Mouse (Mus musculus) hindbrain, embryonic 14.5 days (tissue): Measurements from ENCODE around the gene Timm17b. TPM values are rescaled to one million over a fixed set of nuclear protein-coding genes. Genes with fewer than 3 reads are reported as not detected.

ENCODE experiments used
- ATAC-seq: fragments of 200-750 bp; cut with Nextera tagmentation; 2 replicates; pipeline ENCODE4 v1.8.0; 2017; ENCODE audit warnings: moderate number of reproducible peaks, mild to moderate bottlenecking, moderate TSS enrichment, moderate library complexity; ENCODE audit not compliant: low FRiP score
- DNase-seq: peaks from one replicate; pipeline ENCODE4 v3.0.0-alpha.2; 2015; ENCODE audit warnings: low spot score
- H3K27ac ChIP-seq: fragments of 300-500 bp; sonication (generic); 2 replicates; pipeline ENCODE4 v1.5.1; 2014; ENCODE audit warnings: mild to moderate bottlenecking, moderate library complexity
- H3K27me3 ChIP-seq: fragments of 300-500 bp; sonication (generic); 2 replicates; pipeline ENCODE4 v1.6.1; 2014; ENCODE audit warnings: mild to moderate bottlenecking, low read length, mixed read lengths; ENCODE audit not compliant: control insufficient read depth, insufficient read depth
- H3K36me3 ChIP-seq: fragments of 300-500 bp; sonication (generic); replicated peaks from 2 replicates; pipeline ENCODE4 v1.6.1; 2014; ENCODE audit not compliant: control insufficient read depth, insufficient read depth
- H3K4me1 ChIP-seq: fragments of 300-500 bp; sonication (generic); replicated peaks from 2 replicates; pipeline ENCODE4 v1.6.1; 2014; ENCODE audit warnings: antibody characterized with exemption, low read length, mixed read lengths; ENCODE audit not compliant: control insufficient read depth, insufficient read depth
- H3K4me2 ChIP-seq: fragments of 300-500 bp; sonication (generic); replicated peaks from 2 replicates; pipeline ENCODE4 v1.6.1; 2014; ENCODE audit warnings: mild to moderate bottlenecking, moderate library complexity
- H3K4me3 ChIP-seq: fragments of 300-500 bp; sonication (generic); replicated peaks from 2 replicates; pipeline ENCODE4 v1.5.1; 2014; ENCODE audit warnings: mild to moderate bottlenecking, low read length
- H3K9ac ChIP-seq: fragments of 300-500 bp; sonication (generic); 2 replicates; pipeline ENCODE4 v1.6.1; 2014
- H3K9me3 ChIP-seq: fragments of 300-500 bp; sonication (generic); 2 replicates; pipeline ENCODE4 v1.6.1; 2016; ENCODE audit warnings: low read length; ENCODE audit not compliant: control insufficient read depth
- WGBS: fragments of 180-500 bp; shearing (Covaris S2); extraction: QIAGEN DNeasy Blood & Tissue Kit; methylation state at CpG from one replicate; pipeline ENCODE4 v1.1.7; 2014; 5-methylcytosine and 5-hydroxymethylcytosine counted together
- polyA plus RNA-seq: library from polyadenylated mRNA; unstranded; fragments of >200 nt; fragmentation: Nextera tagmentation; extraction: Ambion mirVana; gene quantifications from 2 replicates; pipeline ENCODE4 v1.2.1, GENCODE M21; 2014

Timm17b gene
- polyA plus RNA-seq, 1 experiment from 2014 or later, result 166 TPM

GRCm38 (mm10) chrX:7937667-7938066 lies 38.5 kb downstream of the Timm17b start:
- H3K36me3 ChIP-seq, result peaks cover 31% of the 10 kb centered on the region
- no peaks in the 10 kb centered on the region for H3K9me3 ChIP-seq
- H3K4me1 ChIP-seq, result no peaks in the 10 kb centered on the region
- no peak overlapping the region for H3K27ac ChIP-seq
- no peak overlapping the region for H3K9ac ChIP-seq
- H3K4me2 ChIP-seq, result no peak overlapping the region
- DNase-seq, result no peak
- 93% methylated on average over 6 of the region's 6 CpGs for WGBS
- ATAC-seq, result no peak
- H3K27me3 ChIP-seq, result no peaks in the 10 kb centered on the region
- no peak overlapping the region for H3K4me3 ChIP-seq

GRCm38 (mm10) chrX:7945618-7946017 lies 46.5 kb downstream of the Timm17b start:
- Histone ChIP-seq H3K27me3 (no peaks in the 10 kb centered on the region), H3K27ac (no peak overlapping the region), H3K4me1 (no peaks in the 10 kb centered on the region; the same call in 1 of the 2 replicates), H3K9me3 (no peaks in the 10 kb centered on the region), H3K36me3 (peaks cover 6% of the 10 kb centered on the region), H3K4me2 (no peak overlapping the region), H3K4me3 (no peak overlapping the region), H3K9ac (no peak overlapping the region)
- no peak for ATAC-seq
- WGBS, result 78% methylated on average over 8 of the region's 8 CpGs
- no peak for DNase-seq

- Histone ChIP-seq H3K4me1 (no peaks in the 10 kb centered on the region; the same call in 1 of the 2 replicates), H3K4me2 (peak within 1 kb of the TSS; percentile 62), H3K27me3 (no peaks in the 10 kb centered on the region), H3K27ac (peak within 1 kb of the TSS; percentile 79), H3K9me3 (no peaks in the 10 kb centered on the region), H3K9ac (peak within 1 kb of the TSS; percentile 55), H3K36me3 (peaks cover 6% of the 10 kb centered on the region), H3K4me3 (peak within 1 kb of the TSS; percentile 45)
- DNase-seq, result no peak
- WGBS, result 21% methylated on average over 37 of the region's 37 CpGs
- ATAC-seq, result peak; percentile 54
Observed at GRCm38 (mm10) chrX:7947108-7947899, 48.1 kb downstream of the Timm17b start, which contains the start of gene Hdac6. Gene Hdac6 (minus strand): TSS chrX:7947889.

GRCm38 (mm10) chrX:7947900-7948492 lies 48.8 kb downstream of the Timm17b start:
- no peaks in the 10 kb centered on the region for H3K27me3 ChIP-seq
- H3K4me2 ChIP-seq, result peak overlapping the region; percentile 53
- peak overlapping the region; percentile 52 for H3K9ac ChIP-seq
- peak; percentile 90 for DNase-seq
- peaks cover 6% of the 10 kb centered on the region for H3K36me3 ChIP-seq
- H3K4me3 ChIP-seq, result peak overlapping the region; percentile 45
- H3K4me1 ChIP-seq, result no peaks in the 10 kb centered on the region; the same call in 1 of the 2 replicates
- 18% methylated on average over 38 of the region's 38 CpGs for WGBS
- H3K9me3 ChIP-seq, result no peaks in the 10 kb centered on the region
- ATAC-seq, result peak; percentile 99; the same call in 1 of the 2 replicates
- H3K27ac ChIP-seq, result peak overlapping the region; percentile 79

GRCm38 (mm10) chrX:7950091-7950490 lies 50.9 kb downstream of the Timm17b start:
- WGBS, result 83% methylated on average over 7 of the region's 7 CpGs
- H3K9ac ChIP-seq, result no peak overlapping the region

More at GRCm38 (mm10) chrX:7950091-7950490, 50.9 kb downstream of the Timm17b start:
- H3K27ac ChIP-seq, result no peak overlapping the region
- no peaks in the 10 kb centered on the region; the same call in 1 of the 2 replicates for H3K4me1 ChIP-seq
- DNase-seq, result no peak
- no peak overlapping the region for H3K4me3 ChIP-seq
- H3K4me2 ChIP-seq, result no peak overlapping the region
- H3K9me3 ChIP-seq, result no peaks in the 10 kb centered on the region
- H3K27me3 ChIP-seq, result no peaks in the 10 kb centered on the region
- no peak for ATAC-seq
- H3K36me3 ChIP-seq, result no peaks in the 10 kb centered on the region

Other genes with a start within 250 kb of the Timm17b start
- gene Prickle3, start 242.1 kb upstream of the Timm17b start, polyA plus RNA-seq, result 1.2 and 1.5 TPM in 2 replicates
- 21.2 and 23.5 TPM in 2 replicates for gene Plp2, start 228.0 kb upstream of the Timm17b start, polyA plus RNA-seq
- gene Magix, start 218.1 kb upstream of the Timm17b start, polyA plus RNA-seq, result not detected in 2 replicates
- gene Gpkow, start 202.2 kb upstream of the Timm17b start, polyA plus RNA-seq, result 46.1 and 52.1 TPM in 2 replicates
- gene Wdr45, start 185.0 kb upstream of the Timm17b start, polyA plus RNA-seq, result 20.6 and 21.9 TPM in 2 replicates
- 0.53 TPM in 1 of 2 replicates, not detected in the other for gene Gm45208, start 177.1 kb upstream of the Timm17b start, polyA plus RNA-seq
- gene Praf2, start 170.9 kb upstream of the Timm17b start, polyA plus RNA-seq, result 129 and 139 TPM in 2 replicates
- 61.4 and 65.0 TPM in 2 replicates for gene Ccdc120, start 148.5 kb upstream of the Timm17b start, polyA plus RNA-seq
- gene Tfe3, start 136.8 kb upstream of the Timm17b start, polyA plus RNA-seq, result 18.6 and 20.9 TPM in 2 replicates
- 50.5 and 56.8 TPM in 2 replicates for gene Gripap1, start 109.6 kb upstream of the Timm17b start, polyA plus RNA-seq
- gene Kcnd1, start 77.1 kb upstream of the Timm17b start, polyA plus RNA-seq, result 4.1 and 5.0 TPM in 2 replicates
- gene Otud5, start 58.0 kb upstream of the Timm17b start, polyA plus RNA-seq, result 29.3 and 30.8 TPM in 2 replicates
- gene Pim2, start 21.1 kb upstream of the Timm17b start, polyA plus RNA-seq, result 21.3 and 22.6 TPM in 2 replicates
- gene Slc35a2, start 15.3 kb upstream of the Timm17b start, polyA plus RNA-seq, result 23.9 and 28.1 TPM in 2 replicates
- gene Pqbp1, start 88 bp upstream of the Timm17b start, polyA plus RNA-seq, result 178 and 180 TPM in 2 replicates
- gene Gm10491, start 8.5 kb downstream of the Timm17b start, polyA plus RNA-seq, result not detected in 2 replicates
- not detected in 2 replicates for gene Gm10490, start 10.2 kb downstream of the Timm17b start, polyA plus RNA-seq
- gene Pcsk1n, start 20.5 kb downstream of the Timm17b start, polyA plus RNA-seq, result 271 and 284 TPM in 2 replicates
- gene Eras, start 29.2 kb downstream of the Timm17b start, polyA plus RNA-seq, result not detected in 2 replicates
- gene Hdac6, start 48.5 kb downstream of the Timm17b start, polyA plus RNA-seq, result 59.7 and 64.4 TPM in 2 replicates
- gene Gata1, start 78.7 kb downstream of the Timm17b start, polyA plus RNA-seq, result not detected in 2 replicates
- gene Glod5, start 119.1 kb downstream of the Timm17b start, polyA plus RNA-seq, result 0.33 and 0.92 TPM in 2 replicates
- gene Suv39h1, start 175.4 kb downstream of the Timm17b start, polyA plus RNA-seq, result 36.4 and 37.9 TPM in 2 replicates
- 0.13 and 0.32 TPM in 2 replicates for gene Was, start 191.1 kb downstream of the Timm17b start, polyA plus RNA-seq
- 56.6 and 60.9 TPM in 2 replicates for gene Wdr13, start 233.5 kb downstream of the Timm17b start, polyA plus RNA-seq
- gene Rbm3, start 246.5 kb downstream of the Timm17b start, polyA plus RNA-seq, result 304 and 340 TPM in 2 replicates